ENCODE assay signal across 12 mouse cellular contexts in genomic region chr17:50067774-50068680, GRCm38 (mm10).
"Had no signal": no experiment of that assay in that cellular context is flagged by ENCODE, and none has a peak within 500 bp of the region (broad histone marks: within the 10 kb centered on the region; RNA-seq: fewer than 3 reads in every experiment).

No protein-coding gene starts in this region.

- H3K9me3 ChIP-seq: limb, embryonic 10.5 days; midbrain, embryonic 12.5 days; stomach, embryonic 15.5 days had no signal

- H3K27me3 ChIP-seq: midbrain, embryonic 12.5 days; stomach, embryonic 15.5 days had no signal

- H3K4me1 ChIP-seq: midbrain, embryonic 12.5 days; stomach, embryonic 15.5 days had no signal

- H3K36me3 ChIP-seq: limb, embryonic 10.5 days; midbrain, embryonic 12.5 days; stomach, embryonic 15.5 days had no signal

- ATAC-seq: intestine, embryonic 16.5 days; midbrain, embryonic 16.5 days had no signal

- H3K4me3 ChIP-seq: left cerebral cortex, adult 2 months; limb, embryonic 10.5 days; midbrain, embryonic 12.5 days; stomach, embryonic 15.5 days had no signal

- DNase-seq: kidney, adult 2 months; lung, adult 18-20 months; lung, postnatal 36 days; right cerebral cortex, postnatal 14 days; thymus, adult 2 months; thymus, postnatal 25 days had no signal

- H3K27ac ChIP-seq: left cerebral cortex, adult 2 months; limb, embryonic 10.5 days; midbrain, embryonic 12.5 days; stomach, embryonic 15.5 days had no signal

- H3K4me2 ChIP-seq: midbrain, embryonic 12.5 days; stomach, embryonic 15.5 days had no signal

- H3K9ac ChIP-seq: midbrain, embryonic 12.5 days; stomach, embryonic 15.5 days had no signal
